Mouse (Mus musculus) leukemia stem cell, adult 10-12 weeks (primary cell): Measurements from ENCODE around the gene Tekt5. TPM values are rescaled to one million over a fixed set of nuclear protein-coding genes. Genes with fewer than 3 reads are reported as not detected.

Experiments used
- polyA plus RNA-seq: library from polyadenylated mRNA; stranded (reverse); fragments of >175 nt; gene quantifications from 2 replicates; pipeline ENCODE4 v1.2.3, GENCODE M21; 2012; ENCODE audit warnings: low replicate concordance

Gene Tekt5
- polyA plus RNA-seq: 0.09 and 0.25 TPM in 2 replicates

GRCm38 (mm10) chr16:10394699-10395540 lies at the start of gene Tekt5:
Gene Tekt5, minus strand, starts transcription at chr16:10395490.

DNA sequence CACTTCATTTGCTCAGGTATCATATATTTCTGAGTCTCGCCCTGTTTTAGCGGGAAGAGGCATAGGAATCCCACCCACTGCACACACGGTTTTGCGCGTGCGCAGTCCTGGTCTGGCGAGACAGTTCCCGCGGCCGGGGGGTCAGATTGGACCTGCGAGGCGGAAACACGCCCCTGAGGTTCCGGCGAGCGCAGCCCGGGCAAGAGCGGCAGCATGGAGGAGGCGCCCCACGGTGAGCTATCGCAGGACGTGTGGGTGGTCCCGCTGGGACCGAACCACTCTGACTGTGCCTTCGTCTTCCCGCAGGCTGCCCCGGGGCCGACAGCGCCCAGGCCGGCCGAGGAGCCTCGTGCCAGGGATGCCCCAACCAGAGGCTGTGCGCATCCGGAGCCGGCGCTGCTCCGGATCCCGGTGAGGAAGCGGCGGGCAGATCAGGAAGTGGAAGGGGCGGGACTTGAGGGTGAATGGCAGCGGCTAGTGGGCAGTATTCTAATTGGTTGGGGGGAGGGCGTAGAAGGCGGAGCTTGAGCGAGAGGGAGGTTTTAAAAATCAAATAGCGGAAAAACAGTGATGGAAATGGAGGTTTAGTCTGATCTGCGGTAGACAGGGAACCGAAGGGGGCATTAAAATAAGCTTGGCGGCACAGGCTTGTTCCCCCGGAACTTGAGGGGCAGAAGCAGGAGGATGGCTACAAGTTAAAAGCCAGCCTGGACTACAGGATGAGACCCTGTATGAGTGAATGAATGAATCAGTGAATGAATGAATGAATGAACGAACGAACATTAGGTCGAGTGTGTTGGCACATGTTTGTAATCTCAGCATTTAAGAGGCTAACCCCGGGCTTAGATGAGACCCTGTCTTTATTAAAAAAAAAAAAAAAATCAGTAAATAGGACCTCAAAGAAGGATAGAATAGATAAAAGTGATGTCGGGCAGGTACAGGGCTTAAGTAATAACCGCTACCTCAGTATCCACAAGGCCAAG lies 16.8 kb upstream of the Tekt5 start, which contains the start of gene Nubp1:
Gene Nubp1, plus strand, starts transcription at position 185 of the 983 bp plus-strand sequence.

GRCm38 (mm10) chr16:10313646-10314088 lies 81.6 kb downstream of the Tekt5 start, which contains the start of gene Emp2:
Gene Emp2, minus strand, starts transcription at chr16:10313968.

Other genes starting within 250 kb of the Tekt5 start
- 0.38 and 1.7 TPM in 2 replicates for gene Rpl39l, start 225.3 kb downstream of the Tekt5 start, polyA plus RNA-seq
- gene Atf7ip2, start 202.8 kb downstream of the Tekt5 start, polyA plus RNA-seq: not detected in 2 replicates
- 0.24 and 0.82 TPM in 2 replicates for gene Emp2, start 81.5 kb downstream of the Tekt5 start, polyA plus RNA-seq
- gene Nubp1, start 16.5 kb upstream of the Tekt5 start, polyA plus RNA-seq: 21.3 and 24.8 TPM in 2 replicates
- not detected in 2 replicates for gene Tvp23a, start 51.9 kb upstream of the Tekt5 start, polyA plus RNA-seq
- gene Ciita, start 84.6 kb upstream of the Tekt5 start, polyA plus RNA-seq: 24.3 and 33.6 TPM in 2 replicates
- gene Dexi, start 147.6 kb upstream of the Tekt5 start, polyA plus RNA-seq: 26.1 and 42.4 TPM in 2 replicates
- 17.4 and 23.2 TPM in 2 replicates for gene Clec16a, start 149.8 kb upstream of the Tekt5 start, polyA plus RNA-seq